Mouse (Mus musculus) midbrain, postnatal 0 days (tissue): ENCODE measurements around the gene Dexi. TPM values are rescaled to one million over a fixed set of nuclear protein-coding genes. Genes with fewer than 3 reads are reported as not detected.

Source experiments
- ATAC-seq: fragments of 200-750 bp; cut with Nextera tagmentation; 2 replicates; pipeline ENCODE4 v1.8.0; 2017; ENCODE audit warnings: moderate number of reproducible peaks, mild to moderate bottlenecking, moderate TSS enrichment, moderate library complexity; ENCODE audit not compliant: low FRiP score
- DNase-seq: peaks from one replicate; pipeline ENCODE4 v3.0.0-alpha.2; 2015; ENCODE audit warnings: low spot score
- H3K27ac ChIP-seq: fragments of 300-500 bp; sonication (generic); 2 replicates; pipeline ENCODE4 v1.5.1; 2014; ENCODE audit warnings: low read depth, mild to moderate bottlenecking, low read length, mixed read lengths
- H3K27me3 ChIP-seq: fragments of 300-500 bp; sonication (generic); 2 replicates; pipeline ENCODE4 v1.6.1; 2014; ENCODE audit warnings: low read length, control low read depth, mixed read lengths; ENCODE audit not compliant: insufficient read depth
- H3K36me3 ChIP-seq: fragments of 300-500 bp; sonication (generic); 2 replicates; pipeline ENCODE4 v1.6.1; 2014; ENCODE audit warnings: low read length, control low read depth, mixed read lengths; ENCODE audit not compliant: insufficient read depth
- H3K4me1 ChIP-seq: fragments of 300-500 bp; sonication (generic); 2 replicates; pipeline ENCODE4 v1.6.1; 2014; ENCODE audit warnings: mild to moderate bottlenecking, control low read depth, antibody characterized with exemption, low read length, mixed read lengths; ENCODE audit not compliant: insufficient read depth
- H3K4me2 ChIP-seq: fragments of 300-500 bp; sonication (generic); 2 replicates; pipeline ENCODE4 v1.6.1; 2014; ENCODE audit warnings: low read depth, mild to moderate bottlenecking, low read length, mixed read lengths; ENCODE audit not compliant: poor library complexity, severe bottlenecking
- H3K4me3 ChIP-seq: fragments of 300-500 bp; sonication (generic); 2 replicates; pipeline ENCODE4 v1.5.1; 2014; ENCODE audit warnings: low read depth, mild to moderate bottlenecking, low read length, moderate library complexity
- H3K9ac ChIP-seq: fragments of 300-500 bp; sonication (generic); replicated peaks from 2 replicates; pipeline ENCODE4 v1.6.1; 2014; ENCODE audit warnings: mild to moderate bottlenecking, low read length, moderate library complexity, mixed read lengths; ENCODE audit not compliant: poor library complexity, severe bottlenecking
- H3K9me3 ChIP-seq: fragments of 300-500 bp; sonication (generic); 2 replicates; pipeline ENCODE4 v1.6.1; 2016; ENCODE audit warnings: low read length, control low read depth
- CTCF ChIP-seq: IDR thresholded peaks from 2 replicates; pipeline ENCODE4 v1.5.1; 2016; ENCODE audit warnings: antibody characterized with exemption, mild to moderate bottlenecking
- WGBS: fragments of 180-500 bp; shearing (Covaris S2); extraction: QIAGEN DNeasy Blood & Tissue Kit; methylation state at CpG from one replicate; pipeline ENCODE4 v1.1.7; 2014; 5-methylcytosine and 5-hydroxymethylcytosine counted together
- polyA plus RNA-seq: library from polyadenylated mRNA; unstranded; fragments of >200 nt; fragmentation: Nextera tagmentation; extraction: Ambion mirVana; gene quantifications from 2 replicates; pipeline ENCODE4 v1.2.1, GENCODE M21; 2015
- total RNA-seq: library from RNA; depleted of rRNA; stranded (reverse); fragments of >200 nt; gene quantifications from 2 replicates; pipeline ENCODE4 v1.2.3, GENCODE M21; 2014

The Dexi gene
- total and polyA plus RNA-seq, 2 experiments from 2014 or later: 18.2 to 38.0 TPM

GRCm38 (mm10) chr16:10565278-10565885, 22.5 kb upstream of the Dexi start:
- peak; percentile 91 for TF ChIP-seq CTCF
- ATAC-seq: 0 out of 2 replicates have a peak, but pooled peaks have one; percentile 47
- DNase-seq: peak; percentile 79
- no peak overlapping the region for H3K9ac ChIP-seq
- H3K4me3 ChIP-seq: no peak overlapping the region
- no peaks in the 10 kb centered on the region for H3K9me3 ChIP-seq
- H3K27me3 ChIP-seq: no peaks in the 10 kb centered on the region
- peaks cover 31% of the 10 kb centered on the region for H3K36me3 ChIP-seq
- WGBS: 41% methylated on average over 4 of the region's 4 CpGs
- no peak overlapping the region for H3K4me2 ChIP-seq
- H3K4me1 ChIP-seq: no peaks in the 10 kb centered on the region
- no peak overlapping the region for H3K27ac ChIP-seq

- H3K9me3 ChIP-seq: no peaks in the 10 kb centered on the region
- DNase-seq (no peak), ATAC-seq (no peak)
Observed at GRCm38 (mm10) chr16:10559991-10560390, 17.1 kb upstream of the Dexi start.

DNA sequence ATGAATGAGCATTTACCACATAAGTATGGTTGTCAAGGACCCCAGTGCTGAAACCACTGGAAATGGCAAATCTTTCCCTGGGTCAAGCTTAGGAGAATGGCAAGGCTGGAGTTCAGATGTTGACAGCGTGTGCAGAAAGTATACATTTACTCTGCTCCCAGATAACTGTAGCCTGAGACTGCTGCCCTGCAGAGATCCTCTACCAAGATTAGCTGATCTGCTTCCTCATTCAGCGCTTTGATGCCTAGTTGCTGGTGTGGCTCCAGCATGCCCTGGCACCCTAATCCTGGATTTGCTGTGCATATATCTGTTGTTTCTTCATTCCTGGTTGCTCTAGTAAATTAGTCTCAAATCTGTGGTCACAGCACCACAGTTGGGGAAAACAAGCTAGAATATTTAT, 11.0 kb upstream of the Dexi start:
- no peaks in the 10 kb centered on the region for H3K27me3 ChIP-seq
- DNase-seq (no peak), ATAC-seq (no peak)
- no peak overlapping the region for H3K4me2 ChIP-seq
- WGBS: 87% methylated on average over 2 of the region's 2 CpGs
- H3K9me3 ChIP-seq: no peaks in the 10 kb centered on the region
- H3K27ac ChIP-seq: no peak overlapping the region
- no peak overlapping the region for H3K9ac ChIP-seq
- no peaks in the 10 kb centered on the region for H3K36me3 ChIP-seq
- no peaks in the 10 kb centered on the region for H3K4me1 ChIP-seq
- no peak overlapping the region for H3K4me3 ChIP-seq
- no peak for TF ChIP-seq CTCF

More at GRCm38 (mm10) chr16:10559991-10560390, 17.1 kb upstream of the Dexi start:
- whole genome bisulfite sequencing: 94% methylated on average over 8 of the region's 8 CpGs
- H3K27me3 ChIP-seq: no peaks in the 10 kb centered on the region
- no peak overlapping the region for H3K27ac ChIP-seq
- no peak overlapping the region for H3K4me3 ChIP-seq
- no peak for TF ChIP-seq CTCF
- no peaks in the 10 kb centered on the region for H3K4me1 ChIP-seq
- H3K36me3 ChIP-seq: peaks cover 19% of the 10 kb centered on the region
- no peak overlapping the region for H3K4me2 ChIP-seq
- H3K9ac ChIP-seq: no peak overlapping the region

DNA sequence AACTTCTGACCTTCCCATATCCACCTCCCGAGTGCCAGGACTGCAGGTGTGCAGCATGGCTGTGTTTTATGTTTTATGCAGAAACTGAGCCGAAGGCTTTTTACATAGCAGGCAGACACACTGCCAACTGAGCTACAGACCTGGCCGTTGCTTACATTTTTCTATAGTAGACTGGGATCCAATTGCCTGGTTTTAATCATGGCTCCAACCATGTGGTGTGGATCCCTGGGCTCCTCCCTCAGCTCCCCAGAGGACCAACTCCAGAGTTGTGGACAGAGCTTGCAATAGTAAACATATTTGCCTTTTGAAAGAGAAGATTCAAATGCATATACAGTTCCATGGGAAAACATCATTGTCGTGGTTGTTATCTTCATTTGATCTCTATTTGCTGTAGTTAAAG, 8.7 kb upstream of the Dexi start:
- no peak for DNase-seq
- Histone ChIP-seq H3K4me1 (peaks cover 5% of the 10 kb centered on the region; the same call in 1 of the 2 replicates), H3K27ac (no peak overlapping the region), H3K4me2 (no peak overlapping the region), H3K27me3 (no peaks in the 10 kb centered on the region), H3K36me3 (no peaks in the 10 kb centered on the region), H3K9me3 (no peaks in the 10 kb centered on the region), H3K4me3 (no peak overlapping the region), H3K9ac (no peak overlapping the region)
- no peak for TF ChIP-seq CTCF
- ATAC-seq: no peak
- WGBS: 86% methylated on average over 4 of the region's 4 CpGs

DNA sequence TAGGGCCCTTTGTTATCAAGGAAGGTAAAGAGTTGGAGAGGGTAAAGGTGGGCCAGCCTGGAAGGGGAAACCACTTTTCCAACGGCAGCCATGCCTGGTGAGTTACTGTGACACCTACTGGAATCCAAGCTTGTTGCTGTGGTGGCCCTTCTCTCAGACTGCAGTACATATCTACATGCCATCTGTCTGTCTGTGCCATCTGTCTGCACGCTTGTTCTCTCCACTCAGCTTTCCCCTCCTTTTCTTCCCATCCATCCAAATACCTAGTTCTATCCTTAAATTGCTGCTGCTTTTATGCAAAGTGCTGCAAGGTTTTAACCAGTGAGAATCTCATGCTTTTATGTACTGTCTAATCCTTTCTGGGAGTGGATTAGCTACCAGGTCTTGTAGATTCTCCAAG, 6.7 kb upstream of the Dexi start:
- no peak for DNase-seq
- H3K4me1 ChIP-seq: peaks cover 11% of the 10 kb centered on the region; the same call in 1 of the 2 replicates
- no peak overlapping the region for H3K9ac ChIP-seq
- no peaks in the 10 kb centered on the region for H3K36me3 ChIP-seq
- 77% methylated on average over 2 of the region's 2 CpGs for WGBS
- no peaks in the 10 kb centered on the region for H3K27me3 ChIP-seq
- no peak overlapping the region for H3K4me3 ChIP-seq
- TF ChIP-seq CTCF: no peak
- no peak for ATAC-seq
- H3K27ac ChIP-seq: no peak overlapping the region
- H3K4me2 ChIP-seq: no peak overlapping the region
- no peaks in the 10 kb centered on the region for H3K9me3 ChIP-seq

DNA sequence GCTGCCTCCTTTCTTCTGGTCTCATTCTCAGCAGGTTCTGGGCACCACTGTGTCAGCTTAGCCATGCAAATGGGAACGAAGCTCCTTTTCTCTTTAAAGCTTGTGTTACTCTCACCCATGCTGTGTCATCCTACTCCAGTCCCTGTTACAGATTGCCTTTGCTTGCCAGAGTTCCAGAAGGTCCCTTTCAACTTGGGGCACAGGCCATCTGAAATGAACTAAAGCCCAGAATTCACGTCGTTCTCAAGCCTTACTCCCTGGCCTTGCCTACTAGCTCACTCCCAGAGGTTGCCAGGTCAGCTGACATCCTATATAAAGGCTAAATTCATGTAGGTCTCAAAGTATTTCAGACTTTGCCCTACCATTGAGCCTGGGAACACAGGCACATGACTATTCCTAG, 6.1 kb upstream of the Dexi start:
- Histone ChIP-seq H3K9me3 (no peaks in the 10 kb centered on the region), H3K27me3 (no peaks in the 10 kb centered on the region), H3K27ac (no peak overlapping the region), H3K36me3 (no peaks in the 10 kb centered on the region), H3K4me3 (no peak overlapping the region), H3K4me1 (peaks cover 11% of the 10 kb centered on the region; the same call in 1 of the 2 replicates), H3K4me2 (no peak overlapping the region), H3K9ac (no peak overlapping the region)
- no peak for TF ChIP-seq CTCF
- DNase-seq (no peak), ATAC-seq (no peak)
- WGBS: 65% methylated on average over 3 of the region's 3 CpGs
